Mouse (Mus musculus): ENCODE data around the gene Myo18b. TPM values are rescaled to one million over a fixed set of nuclear protein-coding genes. Genes with fewer than 3 reads are reported as not detected.

Myo18b gene
- polyA plus RNA-seq, 1 experiment = not detected

GRCm38 (mm10) chr5:112825091-112825794 is 70.9 kb downstream of the Myo18b start:
- no peak for TF ChIP-seq CTCF (IDR thresholded peaks at IDR 0.05; ENCODE audit: borderline replicate concordance, insufficient read depth, low read length)
- no peak for TF ChIP-seq POLR2A (IDR thresholded peaks at IDR 0.05; ENCODE audit: low read depth, low read length)
- Histone ChIP-seq H3K4me3 (ENCODE audit: insufficient read depth, low read length) (no peak overlapping the region), H3K4me1 (ENCODE audit: control insufficient read depth, insufficient read depth, low read length) (no peaks in the 10 kb centered on the region), H3K27ac (ENCODE audit: insufficient read depth, low read length) (no peak overlapping the region)

DNA sequence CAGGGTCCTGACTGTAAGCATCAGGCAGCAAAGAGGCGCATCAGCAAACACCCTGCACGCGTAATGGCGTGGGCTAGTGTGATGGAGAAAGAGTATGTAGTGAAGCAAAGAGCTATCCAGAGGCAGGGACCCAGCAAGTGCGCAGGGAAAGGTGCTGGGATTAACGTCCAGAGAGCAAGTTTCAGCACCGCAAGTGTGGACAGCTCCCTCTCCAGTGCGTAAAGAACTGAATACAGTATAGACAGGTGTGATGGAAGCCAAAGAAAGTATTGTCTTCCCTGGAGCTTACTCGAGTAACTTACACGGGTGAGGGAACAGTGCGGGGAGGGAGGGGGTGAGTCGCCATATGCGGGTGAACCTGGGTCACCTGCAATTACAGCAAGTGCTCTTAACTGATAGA is 71.8 kb downstream of the Myo18b start:
- TF ChIP-seq POLR2A (IDR thresholded peaks at IDR 0.05; ENCODE audit: low read depth, low read length) = no peak
- TF ChIP-seq CTCF (IDR thresholded peaks at IDR 0.05; ENCODE audit: borderline replicate concordance, insufficient read depth, low read length) = no peak
- Histone ChIP-seq H3K4me3 (ENCODE audit: insufficient read depth, low read length) (no peak overlapping the region), H3K4me1 (ENCODE audit: control insufficient read depth, insufficient read depth, low read length) (no peaks in the 10 kb centered on the region), H3K27ac (ENCODE audit: insufficient read depth, low read length) (no peak overlapping the region)

- H3K4me1 ChIP-seq (ENCODE audit: control insufficient read depth, insufficient read depth, low read length) = no peaks in the 10 kb centered on the region
- H3K27ac ChIP-seq (ENCODE audit: insufficient read depth, low read length) = no peak overlapping the region
- H3K4me3 ChIP-seq (ENCODE audit: insufficient read depth, low read length) = no peak overlapping the region
- no peak for TF ChIP-seq CTCF (IDR thresholded peaks at IDR 0.05; ENCODE audit: borderline replicate concordance, insufficient read depth, low read length)
- TF ChIP-seq POLR2A (IDR thresholded peaks at IDR 0.05; ENCODE audit: low read depth, low read length) = no peak
These were observed 73.7 kb downstream of the Myo18b start for GRCm38 (mm10) chr5:112822426-112822825.

DNA sequence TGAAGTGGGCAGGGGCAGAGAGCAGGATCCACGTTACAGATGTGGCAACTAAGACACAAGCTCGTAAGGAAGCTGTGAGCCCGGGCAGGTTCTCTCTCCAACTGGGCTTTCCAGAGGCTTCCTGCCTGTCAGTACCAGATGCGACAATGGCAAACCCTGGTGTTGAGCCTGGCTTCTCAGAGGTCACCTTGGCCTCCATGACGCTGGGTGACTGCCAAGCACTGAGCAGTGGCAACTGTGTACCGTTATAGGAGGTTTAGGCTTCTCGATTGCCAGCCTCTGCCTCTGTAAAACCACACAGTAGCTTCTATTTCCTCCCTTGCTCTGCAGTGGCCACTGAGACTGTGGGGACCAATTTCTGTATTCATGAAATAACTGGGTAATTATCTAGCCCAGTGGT is 81.1 kb downstream of the Myo18b start:
- H3K27ac ChIP-seq (ENCODE audit: insufficient read depth, low read length) = no peak overlapping the region
- no peak overlapping the region for H3K4me3 ChIP-seq (ENCODE audit: insufficient read depth, low read length)
- H3K4me1 ChIP-seq (ENCODE audit: control insufficient read depth, insufficient read depth, low read length) = no peaks in the 10 kb centered on the region
- TF ChIP-seq CTCF (IDR thresholded peaks at IDR 0.05; ENCODE audit: borderline replicate concordance, insufficient read depth, low read length) (no peak), POLR2A (IDR thresholded peaks at IDR 0.05; ENCODE audit: low read depth, low read length) (no peak)

DNA sequence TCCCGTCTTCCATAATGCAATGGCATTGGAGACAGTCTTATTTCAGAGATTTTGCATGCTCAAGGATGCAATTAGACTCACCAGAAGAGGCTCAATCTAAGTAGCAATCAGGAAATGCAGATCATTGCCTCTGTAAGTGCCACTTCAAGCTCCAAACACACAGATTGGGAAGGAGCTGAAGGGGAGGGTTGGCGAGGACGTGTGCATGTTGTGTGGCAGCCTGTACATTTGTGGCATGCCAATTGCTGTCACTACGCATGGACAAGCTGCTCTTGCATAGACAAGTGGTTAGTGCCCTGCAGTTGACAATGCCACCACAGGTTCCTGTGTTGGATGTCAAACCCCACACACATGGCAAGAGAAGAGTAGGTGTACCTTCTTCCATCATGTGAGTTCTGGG is 88.5 kb downstream of the Myo18b start:
- Histone ChIP-seq H3K4me3 (ENCODE audit: insufficient read depth, low read length) (no peak overlapping the region), H3K4me1 (ENCODE audit: control insufficient read depth, insufficient read depth, low read length) (no peaks in the 10 kb centered on the region), H3K27ac (ENCODE audit: insufficient read depth, low read length) (no peak overlapping the region)
- no peak for TF ChIP-seq POLR2A (IDR thresholded peaks at IDR 0.05; ENCODE audit: low read depth, low read length)
- no peak for TF ChIP-seq CTCF (IDR thresholded peaks at IDR 0.05; ENCODE audit: borderline replicate concordance, insufficient read depth, low read length)

GRCm38 (mm10) chr5:112796086-112796485 is 100.1 kb downstream of the Myo18b start:
- TF ChIP-seq POLR2A (IDR thresholded peaks at IDR 0.05; ENCODE audit: low read depth, low read length) (no peak), CTCF (IDR thresholded peaks at IDR 0.05; ENCODE audit: borderline replicate concordance, insufficient read depth, low read length) (no peak)
- Histone ChIP-seq H3K4me3 (ENCODE audit: insufficient read depth, low read length) (no peak overlapping the region), H3K4me1 (ENCODE audit: control insufficient read depth, insufficient read depth, low read length) (no peaks in the 10 kb centered on the region), H3K27ac (ENCODE audit: insufficient read depth, low read length) (no peak overlapping the region)

DNA sequence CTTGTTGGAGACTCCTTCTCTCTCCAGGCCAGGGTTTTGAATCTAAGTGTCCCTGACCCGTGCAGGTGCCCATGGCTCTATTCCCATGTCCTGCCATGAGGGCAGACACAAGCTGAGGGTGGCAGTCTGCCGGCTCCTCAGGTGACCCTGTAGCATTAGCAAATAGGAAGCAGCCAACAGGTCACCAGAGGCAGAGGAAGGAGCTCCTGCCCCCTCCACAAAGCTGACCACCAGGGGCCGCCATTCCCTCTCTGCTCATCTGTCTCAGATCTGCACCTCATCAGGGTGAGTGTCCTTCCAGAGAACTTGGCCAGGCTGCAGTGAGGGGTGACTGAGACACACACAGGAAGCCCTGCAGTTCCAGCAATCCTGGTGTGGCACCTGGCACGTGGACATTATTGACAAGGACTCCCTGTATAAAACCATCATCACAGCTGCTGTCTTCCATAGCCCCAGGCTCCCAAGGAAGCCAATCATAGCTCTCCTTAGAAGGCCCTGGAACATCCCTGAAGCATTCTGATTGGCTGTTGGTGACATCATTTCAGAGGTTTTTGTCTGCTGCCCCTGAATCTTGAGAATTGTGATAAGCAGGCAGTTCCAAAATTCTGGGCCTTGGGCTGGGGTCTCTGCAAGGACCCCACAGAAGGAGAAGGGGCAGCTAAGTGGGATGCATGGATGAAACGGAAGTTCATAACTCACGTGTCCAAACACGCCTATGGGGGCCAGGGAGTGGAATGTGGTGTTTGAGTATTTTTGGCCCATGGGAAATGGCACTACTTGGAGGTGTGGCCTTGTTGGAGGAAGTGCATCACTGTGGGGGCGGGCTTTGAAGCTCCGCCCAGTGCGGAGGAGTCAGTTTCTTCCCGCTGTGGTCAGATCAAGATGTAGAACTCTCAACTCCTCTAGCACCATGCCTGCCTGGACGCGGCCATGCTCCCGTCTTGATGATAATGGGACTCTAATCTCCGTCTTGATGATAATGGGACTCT is 104.1 kb downstream of the Myo18b start:
- TF ChIP-seq CTCF (IDR thresholded peaks at IDR 0.05; ENCODE audit: borderline replicate concordance, insufficient read depth, low read length) = no peak
- no peak for TF ChIP-seq POLR2A (IDR thresholded peaks at IDR 0.05; ENCODE audit: low read depth, low read length)
- Histone ChIP-seq H3K27ac (ENCODE audit: insufficient read depth, low read length) (no peak overlapping the region), H3K4me1 (ENCODE audit: control insufficient read depth, insufficient read depth, low read length) (no peaks in the 10 kb centered on the region), H3K4me3 (ENCODE audit: insufficient read depth, low read length) (no peak overlapping the region)

GRCm38 (mm10) chr5:112790376-112791111 is 105.6 kb downstream of the Myo18b start:
- H3K4me1 ChIP-seq (ENCODE audit: control insufficient read depth, insufficient read depth, low read length) = no peaks in the 10 kb centered on the region
- TF ChIP-seq CTCF (IDR thresholded peaks at IDR 0.05; ENCODE audit: borderline replicate concordance, insufficient read depth, low read length) (no peak), POLR2A (IDR thresholded peaks at IDR 0.05; ENCODE audit: low read depth, low read length) (no peak)
- H3K27ac ChIP-seq (ENCODE audit: insufficient read depth, low read length) = no peak overlapping the region
- no peak overlapping the region for H3K4me3 ChIP-seq (ENCODE audit: insufficient read depth, low read length)

GRCm38 (mm10) chr5:112788441-112788840 is 107.7 kb downstream of the Myo18b start:
- TF ChIP-seq CTCF (IDR thresholded peaks at IDR 0.05; ENCODE audit: borderline replicate concordance, insufficient read depth, low read length) = no peak
- TF ChIP-seq POLR2A (IDR thresholded peaks at IDR 0.05; ENCODE audit: low read depth, low read length) = no peak
- no peak overlapping the region for H3K27ac ChIP-seq (ENCODE audit: insufficient read depth, low read length)
- H3K4me1 ChIP-seq (ENCODE audit: control insufficient read depth, insufficient read depth, low read length) = no peaks in the 10 kb centered on the region
- H3K4me3 ChIP-seq (ENCODE audit: insufficient read depth, low read length) = no peak overlapping the region

Measured in embryonic fibroblast, embryonic 13.5 days (primary cell).